Mouse (Mus musculus): Measurements from ENCODE around the gene Casc1.

The Casc1 gene

GRCm38 (mm10) chr6:145204440-145204839 is 6.4 kb downstream of the Casc1 start:
- DNase-seq (ENCODE audit: extremely low read depth, low read depth, low spot score) = no peak

GRCm38 (mm10) chr6:145202432-145203125 is 8.2 kb downstream of the Casc1 start:
- DNase-seq (ENCODE audit: extremely low read depth, low read depth, low spot score) = no peak

- DNase-seq (ENCODE audit: extremely low read depth, low read depth, low spot score) = no peak
Observed at GRCm38 (mm10) chr6:145197949-145198686, 12.7 kb downstream of the Casc1 start.

- DNase-seq (ENCODE audit: extremely low read depth, low read depth, low spot score) = no peak
Observed at GRCm38 (mm10) chr6:145193446-145193845, 17.4 kb downstream of the Casc1 start.

- DNase-seq (ENCODE audit: extremely low read depth, low read depth, low spot score) = no peak
Observed at GRCm38 (mm10) chr6:145193038-145193437, 17.8 kb downstream of the Casc1 start.

GRCm38 (mm10) chr6:145187093-145188088 is 23.4 kb downstream of the Casc1 start:
- no peak for DNase-seq (ENCODE audit: extremely low read depth, low read depth, low spot score)

- DNase-seq (ENCODE audit: extremely low read depth, low read depth, low spot score) = no peak
Observed at GRCm38 (mm10) chr6:145186096-145186495, 24.7 kb downstream of the Casc1 start.

- DNase-seq (ENCODE audit: extremely low read depth, low read depth, low spot score) = no peak
Observed at GRCm38 (mm10) chr6:145182044-145182443, 28.8 kb downstream of the Casc1 start.

GRCm38 (mm10) chr6:145179665-145180064 is 31.1 kb downstream of the Casc1 start:
- no peak for DNase-seq (ENCODE audit: extremely low read depth, low read depth, low spot score)

GRCm38 (mm10) chr6:145176474-145176873 is 34.3 kb downstream of the Casc1 start:
- DNase-seq (ENCODE audit: extremely low read depth, low read depth, low spot score) = no peak

GRCm38 (mm10) chr6:145175571-145175981 is 35.2 kb downstream of the Casc1 start:
- no peak for DNase-seq (ENCODE audit: extremely low read depth, low read depth, low spot score)

- no peak for DNase-seq (ENCODE audit: extremely low read depth, low read depth, low spot score)
Observed at GRCm38 (mm10) chr6:145173781-145174191, 37.0 kb downstream of the Casc1 start.

- DNase-seq (ENCODE audit: extremely low read depth, low read depth, low spot score) = no peak
Observed at GRCm38 (mm10) chr6:145171892-145172606, 38.8 kb downstream of the Casc1 start.

- no peak for DNase-seq (ENCODE audit: extremely low read depth, low read depth, low spot score)
Observed at GRCm38 (mm10) chr6:145160581-145160980, 50.2 kb downstream of the Casc1 start.

GRCm38 (mm10) chr6:145158619-145159018 is 52.2 kb downstream of the Casc1 start:
- no peak for DNase-seq (ENCODE audit: extremely low read depth, low read depth, low spot score)

GRCm38 (mm10) chr6:145149054-145149453 is 61.8 kb downstream of the Casc1 start:
- no peak for DNase-seq (ENCODE audit: extremely low read depth, low read depth, low spot score)

- no peak for DNase-seq (ENCODE audit: extremely low read depth, low read depth, low spot score)
Observed at GRCm38 (mm10) chr6:145147716-145148115, 63.1 kb downstream of the Casc1 start.

- DNase-seq (ENCODE audit: extremely low read depth, low read depth, low spot score) = no peak
Observed at GRCm38 (mm10) chr6:145145173-145145572, 65.6 kb downstream of the Casc1 start.

GRCm38 (mm10) chr6:145141827-145142226 is 69.0 kb downstream of the Casc1 start:
- no peak for DNase-seq (ENCODE audit: extremely low read depth, low read depth, low spot score)

GRCm38 (mm10) chr6:145140706-145141105 is 70.1 kb downstream of the Casc1 start:
- peak; percentile 19 for DNase-seq (ENCODE audit: extremely low read depth, low read depth, low spot score)

Data from fat pad, adult 2 months (tissue).